Mouse (Mus musculus) MEL (cell line): ENCODE results near the gene Stab1.

Experiments
- BHLHE40 ChIP-seq: IDR thresholded peaks from 2 replicates; pipeline ENCODE4 v1.6.1; 2012; ENCODE audit warnings: low read depth, mild to moderate bottlenecking, inconsistent platforms, low read length, improper control_type of control experiment, borderline replicate concordance
- CTCF ChIP-seq, 3 experiments: IDR thresholded peaks in 2 of 3; conservative IDR thresholded peaks in 1 of 3; 2 replicates each; pipeline ENCODE4 v1.5.1; 2011 to 2012; ENCODE audit warnings: low read length in 3 of 3, low read depth in 2 of 3, mild to moderate bottlenecking in 2 of 3, improper control_type of control experiment in 1 of 3, inconsistent platforms in 1 of 3, mixed read lengths in 1 of 3, moderate library complexity in 1 of 3; ENCODE audit not compliant: control insufficient read depth in 1 of 3, insufficient read depth in 1 of 3, poor library complexity in 1 of 3, severe bottlenecking in 1 of 3
- E2F4 ChIP-seq: IDR thresholded peaks from 2 replicates; pipeline ENCODE4 v1.6.1; 2011; ENCODE audit warnings: low read depth, low read length, improper control_type of control experiment, borderline replicate concordance
- ETS1 ChIP-seq: IDR thresholded peaks from 2 replicates; pipeline ENCODE4 v1.6.1; 2012; ENCODE audit warnings: low read depth, mild to moderate bottlenecking, inconsistent platforms, low read length, improper control_type of control experiment, moderate library complexity

DNA sequence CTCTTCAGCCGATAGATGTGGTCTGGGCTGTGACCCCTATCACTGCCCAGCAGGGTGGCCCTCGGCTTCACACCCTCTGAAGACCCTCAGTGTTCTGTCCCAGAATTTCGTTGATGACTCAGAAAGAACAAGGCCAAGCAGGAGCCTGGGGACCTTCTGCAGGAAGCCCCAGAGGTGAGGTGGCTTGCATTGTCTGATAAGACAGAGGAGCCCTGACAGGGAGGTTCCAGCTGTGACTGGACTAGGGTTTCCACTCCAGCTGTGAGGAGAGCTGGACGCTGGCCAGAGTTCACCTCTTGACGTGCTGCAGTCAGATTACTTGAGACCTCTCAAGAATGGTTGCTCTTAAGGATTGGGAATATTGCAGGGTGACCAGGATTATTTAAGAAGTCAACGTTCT is 36.4 kb downstream of the Stab1 start:
- TF ChIP-seq E2F4 (no peak), ETS1 (peak; percentile 94), CTCF (IDR thresholded peaks at IDR 0.05 in 2 of 3, conservative IDR thresholded peaks at IDR 0.05 in 1 of 3; ENCODE audit: control insufficient read depth in 1 of 3, insufficient read depth in 1 of 3, low read depth in 2 of 3, low read length in 3 of 3, poor library complexity in 1 of 3, severe bottlenecking in 1 of 3) (no peak), BHLHE40 (no peak)
